Mouse (Mus musculus) kidney, embryonic 14.5 days (tissue): ENCODE measurements around the gene Catsperg2. TPM values are rescaled to one million over a fixed set of nuclear protein-coding genes. Genes with fewer than 3 reads are reported as not detected.
"Not testable (repeated sequence)": the region's sequence is repeated elsewhere in the genome, so short reads cannot be mapped to it uniquely, and the experiment has no call there.

ENCODE experiments used
- ATAC-seq: fragments of 200-750 bp; cut with Nextera tagmentation; 2 replicates; pipeline ENCODE4 v1.8.0; 2017; ENCODE audit warnings: moderate number of reproducible peaks, mild to moderate bottlenecking, moderate TSS enrichment, moderate library complexity; ENCODE audit not compliant: low FRiP score, low TSS enrichment
- H3K27ac ChIP-seq: fragments of 300-500 bp; sonication (generic); 2 replicates; pipeline ENCODE4 v1.5.1; 2014; ENCODE audit warnings: low read depth, mild to moderate bottlenecking, low read length, moderate library complexity, mixed read lengths
- H3K27me3 ChIP-seq: fragments of 300-500 bp; sonication (generic); 2 replicates; pipeline ENCODE4 v1.6.1; 2014; ENCODE audit warnings: mild to moderate bottlenecking, low read length; ENCODE audit not compliant: control insufficient read depth, insufficient read depth
- H3K36me3 ChIP-seq: fragments of 300-500 bp; sonication (generic); 2 replicates; pipeline ENCODE4 v1.6.1; 2014; ENCODE audit warnings: low read length, mixed read lengths; ENCODE audit not compliant: control insufficient read depth, insufficient read depth
- H3K4me1 ChIP-seq: fragments of 300-500 bp; sonication (generic); 2 replicates; pipeline ENCODE4 v1.6.1; 2014; ENCODE audit warnings: low read length, mixed read lengths; ENCODE audit not compliant: control insufficient read depth, insufficient read depth
- H3K4me2 ChIP-seq: fragments of 300-500 bp; sonication (generic); replicated peaks from 2 replicates; pipeline ENCODE4 v1.6.1; 2014; ENCODE audit warnings: low read depth, mild to moderate bottlenecking, low read length
- H3K4me3 ChIP-seq: fragments of 300-500 bp; sonication (generic); 2 replicates; pipeline ENCODE4 v1.5.1; 2014; ENCODE audit warnings: mild to moderate bottlenecking, low read length
- H3K9ac ChIP-seq: fragments of 300-500 bp; sonication (generic); 2 replicates; pipeline ENCODE4 v1.6.1; 2014; ENCODE audit warnings: low read depth, mild to moderate bottlenecking, low read length, moderate library complexity
- H3K9me3 ChIP-seq: fragments of 300-500 bp; sonication (generic); 2 replicates; pipeline ENCODE4 v1.6.1; 2016; ENCODE audit warnings: low read length; ENCODE audit not compliant: control insufficient read depth
- WGBS: fragments of 180-500 bp; shearing (Covaris S2); extraction: QIAGEN DNeasy Blood & Tissue Kit; methylation state at CpG from one replicate; pipeline ENCODE4 v1.1.7; 2014; 5-methylcytosine and 5-hydroxymethylcytosine counted together
- polyA plus RNA-seq: library from polyadenylated mRNA; unstranded; fragments of >200 nt; fragmentation: Nextera tagmentation; extraction: Ambion mirVana; gene quantifications from 2 replicates; pipeline ENCODE4 v1.2.1, GENCODE M21; 2014

Catsperg2 gene
- not detected in 2 replicates for polyA plus RNA-seq

GRCm38 (mm10) chr7:29726860-29727259 lies at the start of gene Catsperg2:
TSS of gene Catsperg2 (minus strand) at chr7:29727032.
- H3K9ac ChIP-seq, H3K27me3 ChIP-seq, H3K4me2 ChIP-seq, H3K36me3 ChIP-seq, H3K4me1 ChIP-seq, ATAC-seq, H3K27ac ChIP-seq, H3K4me3 ChIP-seq, H3K9me3 ChIP-seq: not testable (repeated sequence)
- WGBS = 61% methylated on average over 11 of the region's 11 CpGs

- Histone ChIP-seq H3K9me3 (peaks cover 9% of the 10 kb centered on the region; the same call in 1 of the 2 replicates), H3K9ac (no peak overlapping the region), H3K27ac (no peak overlapping the region), H3K4me1 (no peaks in the 10 kb centered on the region), H3K4me2 (no peak overlapping the region), H3K36me3 (peaks cover 64% of the 10 kb centered on the region), H3K27me3 (no peaks in the 10 kb centered on the region), H3K4me3 (no peak overlapping the region)
- WGBS = 97% methylated on average over 19 of the region's 19 CpGs
- no peak for ATAC-seq
Measured at GRCm38 (mm10) chr7:29776568-29776967, 49.7 kb upstream of the Catsperg2 start.

- H3K9me3 ChIP-seq = peaks cover 9% of the 10 kb centered on the region; the same call in 1 of the 2 replicates
- no peak overlapping the region for H3K9ac ChIP-seq
- no peaks in the 10 kb centered on the region for H3K27me3 ChIP-seq
- no peak overlapping the region for H3K27ac ChIP-seq
- H3K4me3 ChIP-seq = no peak overlapping the region
- peaks cover 5% of the 10 kb centered on the region; the same call in 1 of the 2 replicates for H3K4me1 ChIP-seq
- ATAC-seq = no peak
- 60% methylated on average over 3 of the region's 3 CpGs for WGBS
- H3K36me3 ChIP-seq = peaks cover 67% of the 10 kb centered on the region
- H3K4me2 ChIP-seq = no peak overlapping the region; the same call in 1 of the 2 replicates
Measured at GRCm38 (mm10) chr7:29774371-29774770, 47.5 kb upstream of the Catsperg2 start.

- Histone ChIP-seq H3K36me3 (peaks cover 63% of the 10 kb centered on the region), H3K4me2 (no peak overlapping the region), H3K4me3 (no peak overlapping the region), H3K4me1 (peaks cover 8% of the 10 kb centered on the region; the same call in 1 of the 2 replicates), H3K27ac (no peak overlapping the region), H3K9me3 (peaks cover 9% of the 10 kb centered on the region; the same call in 1 of the 2 replicates), H3K9ac (no peak overlapping the region), H3K27me3 (no peaks in the 10 kb centered on the region)
- no peak for ATAC-seq
- 87% methylated on average over 7 of the region's 7 CpGs for WGBS
Measured at GRCm38 (mm10) chr7:29773503-29773902, 46.7 kb upstream of the Catsperg2 start.

- Histone ChIP-seq H3K27ac (peak overlapping the region; percentile 93; the same call in 1 of the 2 replicates), H3K4me3 (peak overlapping the region; percentile 83)
- no peak for ATAC-seq
Measured at GRCm38 (mm10) chr7:29768980-29769379, 42.1 kb upstream of the Catsperg2 start.

GRCm38 (mm10) chr7:29768090-29768900 lies 41.5 kb upstream of the Catsperg2 start, which contains the start of gene Zfp84:
TSS of gene Zfp84 (plus strand) at chr7:29768552.
- peak within 1 kb of the TSS; percentile 93 for H3K27ac ChIP-seq
- peaks cover 15% of the 10 kb centered on the region for H3K36me3 ChIP-seq
- WGBS = under 1% methylated on average over 32 of the region's 32 CpGs
- peaks cover 8% of the 10 kb centered on the region; the same call in 1 of the 2 replicates for H3K4me1 ChIP-seq
- no peaks in the 10 kb centered on the region for H3K27me3 ChIP-seq
- peak within 1 kb of the TSS; percentile 66 for H3K9ac ChIP-seq
- peak; percentile 96 for ATAC-seq
- H3K4me2 ChIP-seq = peak within 1 kb of the TSS; percentile 71
- no peaks in the 10 kb centered on the region for H3K9me3 ChIP-seq
- peak within 1 kb of the TSS; percentile 83 for H3K4me3 ChIP-seq

More at GRCm38 (mm10) chr7:29768980-29769379, 42.1 kb upstream of the Catsperg2 start:
- Histone ChIP-seq H3K36me3 (peaks cover 22% of the 10 kb centered on the region), H3K9ac (peak overlapping the region; percentile 66), H3K4me2 (peak overlapping the region; percentile 70), H3K4me1 (peaks cover 8% of the 10 kb centered on the region; the same call in 1 of the 2 replicates), H3K27me3 (no peaks in the 10 kb centered on the region), H3K9me3 (no peaks in the 10 kb centered on the region)
- 6% methylated on average over 10 of the region's 10 CpGs for WGBS

- Histone ChIP-seq H3K27ac (no peak overlapping the region), H3K9ac (peak overlapping the region; percentile 52), H3K9me3 (no peaks in the 10 kb centered on the region), H3K4me2 (peak overlapping the region; percentile 71), H3K4me3 (peak overlapping the region; percentile 83), H3K4me1 (peaks cover 8% of the 10 kb centered on the region; the same call in 1 of the 2 replicates), H3K36me3 (peaks cover 11% of the 10 kb centered on the region), H3K27me3 (no peaks in the 10 kb centered on the region)
- ATAC-seq = peak; percentile 55
- WGBS = 0% methylated on average over 15 of the region's 15 CpGs
Measured at GRCm38 (mm10) chr7:29767058-29767686, 40.3 kb upstream of the Catsperg2 start.

GRCm38 (mm10) chr7:29764702-29765101 lies 37.9 kb upstream of the Catsperg2 start:
- Histone ChIP-seq H3K4me1 (peaks cover 7% of the 10 kb centered on the region; the same call in 1 of the 2 replicates), H3K4me3 (no peak overlapping the region), H3K36me3 (no peaks in the 10 kb centered on the region), H3K27me3 (no peaks in the 10 kb centered on the region), H3K9ac (no peak overlapping the region), H3K4me2 (no peak overlapping the region), H3K9me3 (no peaks in the 10 kb centered on the region), H3K27ac (no peak overlapping the region)
- 80% methylated on average over 7 of the region's 7 CpGs for WGBS
- no peak for ATAC-seq
